Mouse (Mus musculus) adrenal gland, adult 10 weeks (tissue): Measurements from ENCODE around the gene Uxt. TPM values are rescaled to one million over a fixed set of nuclear protein-coding genes. Genes with fewer than 3 reads are reported as not detected.

Experiments used
- polyA plus RNA-seq: library from polyadenylated mRNA; stranded (reverse); fragments of 350-450 nt; fragmentation: Illumina TruSeq; extraction: RNeasy Lipid Tissue Mini Kit (QIAGEN cat#74804); gene quantifications from one replicate; pipeline ENCODE4 v1.2.3, GENCODE M21; 2014; ENCODE audit warnings: low read depth, low replicate concordance

The Uxt gene
- polyA plus RNA-seq = 28.1 TPM

GRCm38 (mm10) chrX:20961477-20962378 lies at the start of gene Uxt:
TSS of gene Uxt (minus strand) at chrX:20962017.

GRCm38 (mm10) chrX:20950191-20950880 lies 11.5 kb downstream of the Uxt start, which contains the start of gene Elk1:
TSS of gene Elk1 (minus strand) at chrX:20950608.

GRCm38 (mm10) chrX:20931364-20931763 lies 30.5 kb downstream of the Uxt start, which contains the start of gene Cfp:
TSS of gene Cfp (minus strand) at chrX:20931555.

GRCm38 (mm10) chrX:20920844-20921364 lies 40.9 kb downstream of the Uxt start, which contains the start of gene Syn1:
TSS of gene Syn1 (minus strand) at chrX:20921004.

Other genes starting within 250 kb of the Uxt start
- 136 TPM for gene Araf, start 164.2 kb downstream of the Uxt start, polyA plus RNA-seq
- 7.8 TPM for gene Timp1, start 91.9 kb downstream of the Uxt start, polyA plus RNA-seq
- gene Syn1, start 41.0 kb downstream of the Uxt start, polyA plus RNA-seq = 12.4 TPM
- gene Cfp, start 30.5 kb downstream of the Uxt start, polyA plus RNA-seq = not detected
- 16.3 TPM for gene Elk1, start 11.4 kb downstream of the Uxt start, polyA plus RNA-seq
- gene Zfp182, start 100.3 kb upstream of the Uxt start, polyA plus RNA-seq = 30.4 TPM
- gene Spaca5, start 106.4 kb upstream of the Uxt start, polyA plus RNA-seq = not detected
- 4.8 TPM for gene Zfp300, start 127.5 kb upstream of the Uxt start, polyA plus RNA-seq
- gene Ssxa1, start 153.8 kb upstream of the Uxt start, polyA plus RNA-seq = not detected
- gene Gm21876, start 213.6 kb upstream of the Uxt start, polyA plus RNA-seq = not detected